Mouse (Mus musculus) intestine, postnatal 0 days (tissue): Measurements from ENCODE around the gene Setdb2. TPM values are rescaled to one million over a fixed set of nuclear protein-coding genes. Genes with fewer than 3 reads are reported as not detected.
"Not testable (repeated sequence)": the region's sequence is repeated elsewhere in the genome, so short reads cannot be mapped to it uniquely, and the experiment has no call there.

Experiments used
- ATAC-seq: fragments of 200-750 bp; cut with Nextera tagmentation; 2 replicates; pipeline ENCODE4 v1.8.0; 2017; ENCODE audit warnings: mild to moderate bottlenecking, moderate TSS enrichment, moderate library complexity
- H3K27ac ChIP-seq: fragments of 300-500 bp; sonication (generic); 2 replicates; pipeline ENCODE4 v1.5.1; 2014; ENCODE audit warnings: mild to moderate bottlenecking, low read depth, low read length, moderate library complexity
- H3K27me3 ChIP-seq: fragments of 300-500 bp; sonication (generic); replicated peaks from 2 replicates; pipeline ENCODE4 v1.6.1; 2014; ENCODE audit warnings: low read length, mixed read lengths; ENCODE audit not compliant: control insufficient read depth, insufficient read depth
- H3K36me3 ChIP-seq: fragments of 300-500 bp; sonication (generic); 2 replicates; pipeline ENCODE4 v1.6.1; 2014; ENCODE audit warnings: mild to moderate bottlenecking, moderate library complexity; ENCODE audit not compliant: control insufficient read depth, insufficient read depth
- H3K4me1 ChIP-seq: fragments of 300-500 bp; sonication (generic); replicated peaks from 2 replicates; pipeline ENCODE4 v1.6.1; 2014; ENCODE audit warnings: antibody characterized with exemption, low read length, mixed read lengths; ENCODE audit not compliant: control insufficient read depth, insufficient read depth
- H3K4me2 ChIP-seq: fragments of 300-500 bp; sonication (generic); replicated peaks from 2 replicates; pipeline ENCODE4 v1.6.1; 2014; ENCODE audit warnings: low read depth, mild to moderate bottlenecking, moderate library complexity
- H3K4me3 ChIP-seq: fragments of 300-500 bp; sonication (generic); 2 replicates; pipeline ENCODE4 v1.5.1; 2014; ENCODE audit warnings: low read depth, low read length
- H3K9ac ChIP-seq: fragments of 300-500 bp; sonication (generic); 2 replicates; pipeline ENCODE4 v1.6.1; 2014; ENCODE audit warnings: mild to moderate bottlenecking, low read depth, low read length
- H3K9me3 ChIP-seq: fragments of 300-500 bp; sonication (generic); 2 replicates; pipeline ENCODE4 v1.6.1; 2016; ENCODE audit warnings: mixed run types; ENCODE audit not compliant: control insufficient read depth
- CTCF ChIP-seq: sonication (generic); IDR thresholded peaks from 2 replicates; pipeline ENCODE4 v1.5.1; 2016; ENCODE audit warnings: low read depth, mild to moderate bottlenecking, control low read depth, antibody characterized with exemption, moderate library complexity
- WGBS: fragments of 180-500 bp; shearing (Covaris S2); extraction: QIAGEN DNeasy Blood & Tissue Kit; methylation state at CpG from one replicate; pipeline ENCODE4 v1.1.7; 2014; 5-methylcytosine and 5-hydroxymethylcytosine counted together
- polyA plus RNA-seq: library from polyadenylated mRNA; unstranded; fragments of >200 nt; fragmentation: Nextera tagmentation; extraction: Ambion mirVana; gene quantifications from 2 replicates; pipeline ENCODE4 v1.2.1, GENCODE M21; 2015

Setdb2 gene
- polyA plus RNA-seq, 1 experiment from 2014 or later, result 5.3 TPM

DNA sequence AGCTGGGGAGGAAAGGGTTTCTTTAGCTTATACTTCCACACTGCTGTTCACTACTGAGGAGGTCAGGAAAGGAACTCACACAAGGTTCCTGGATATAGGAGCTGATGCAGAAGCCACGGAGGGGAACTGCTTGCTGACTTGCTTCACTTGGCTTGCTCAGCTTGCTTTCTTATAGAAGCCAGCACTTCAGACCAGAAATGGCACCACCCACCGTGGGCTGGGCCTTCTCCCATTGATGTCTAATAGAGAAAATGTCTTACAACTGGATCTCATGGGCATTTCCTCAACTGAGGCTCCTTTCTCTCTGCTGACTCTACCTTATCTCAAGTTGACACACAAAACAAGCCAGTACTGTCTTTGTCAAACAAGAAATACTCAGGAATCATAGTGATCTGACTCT is 6.8 kb downstream of the Setdb2 start:
- Histone ChIP-seq H3K4me2 (no peak overlapping the region), H3K9ac (no peak overlapping the region)

DNA sequence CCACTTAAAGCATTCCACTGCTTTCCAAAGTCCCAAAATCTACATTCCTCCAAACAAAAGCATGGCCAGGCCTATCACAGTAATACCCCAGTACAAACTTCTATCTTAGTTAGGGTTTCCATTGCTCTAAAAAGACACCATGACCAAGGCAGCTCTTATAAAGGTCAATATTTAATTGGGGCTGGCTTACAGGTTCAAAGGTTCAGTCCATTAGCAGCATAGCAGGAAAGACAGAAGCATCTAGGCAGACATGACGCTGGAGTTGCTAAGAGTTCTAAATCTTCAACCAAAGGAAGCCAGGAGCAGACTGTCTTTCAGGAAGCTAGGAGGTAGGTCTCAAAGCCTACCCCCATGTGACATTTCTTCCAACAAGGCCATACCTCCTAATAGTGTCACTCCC is 10.1 kb downstream of the Setdb2 start:
- Histone ChIP-seq H3K4me3 (no peak overlapping the region), H3K9me3 (no peaks in the 10 kb centered on the region), H3K4me2 (no peak overlapping the region), H3K27ac (no peak overlapping the region), H3K27me3 (no peaks in the 10 kb centered on the region), H3K9ac (no peak overlapping the region), H3K4me1 (no peaks in the 10 kb centered on the region), H3K36me3 (0 out of 2 replicates have a peak, but pooled peaks cover 9% of the 10 kb centered on the region)
- no peak for TF ChIP-seq CTCF
- ATAC-seq, result no peak
- 67% methylated on average over 1 of the region's 1 CpGs for WGBS

More for the DNA sequence above, 6.8 kb downstream of the Setdb2 start:
- 0 out of 2 replicates have a peak, but pooled peaks cover 4% of the 10 kb centered on the region for H3K36me3 ChIP-seq
- no peak overlapping the region for H3K4me3 ChIP-seq
- no peak for ATAC-seq
- H3K9me3 ChIP-seq, result no peaks in the 10 kb centered on the region
- 81% methylated on average over 2 of the region's 2 CpGs for WGBS
- no peaks in the 10 kb centered on the region for H3K4me1 ChIP-seq
- no peak for TF ChIP-seq CTCF
- H3K27ac ChIP-seq, result no peak overlapping the region
- no peaks in the 10 kb centered on the region for H3K27me3 ChIP-seq

GRCm38 (mm10) chr14:59422912-59423663 is 17.6 kb downstream of the Setdb2 start:
- Histone ChIP-seq H3K36me3 (peaks cover 5% of the 10 kb centered on the region; the same call in 1 of the 2 replicates), H3K4me1 (no peaks in the 10 kb centered on the region), H3K27ac (no peak overlapping the region), H3K4me3 (no peak overlapping the region), H3K9me3 (no peaks in the 10 kb centered on the region), H3K27me3 (no peaks in the 10 kb centered on the region), H3K4me2 (no peak overlapping the region), H3K9ac (no peak overlapping the region)
- ATAC-seq, result no peak
- TF ChIP-seq CTCF, result no peak
- 78% methylated on average over 11 of the region's 11 CpGs for WGBS

DNA sequence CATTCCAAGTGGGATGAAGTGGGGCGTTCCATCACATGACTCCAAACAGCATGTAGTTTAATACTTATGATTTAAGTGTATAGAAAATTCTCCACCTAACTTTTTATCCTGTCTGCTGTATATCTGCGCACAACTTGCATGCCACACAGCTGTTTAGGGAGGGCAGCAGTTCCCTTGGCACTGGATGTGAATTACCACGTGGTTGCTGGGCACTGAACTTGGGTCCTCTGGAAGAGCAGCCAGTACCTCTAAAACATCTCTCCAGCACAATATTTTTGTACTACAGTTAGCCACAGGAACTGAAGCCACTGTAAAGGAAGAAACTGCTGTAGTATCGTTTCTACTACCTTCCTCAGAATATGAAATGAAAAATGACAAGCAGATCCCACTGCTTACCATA is 22.5 kb downstream of the Setdb2 start:
- no peak for ATAC-seq
- no peak overlapping the region for H3K9ac ChIP-seq
- no peaks in the 10 kb centered on the region for H3K27me3 ChIP-seq
- H3K27ac ChIP-seq, result no peak overlapping the region
- H3K4me2 ChIP-seq, result no peak overlapping the region
- WGBS, result 88% methylated on average over 4 of the region's 4 CpGs
- no peak for TF ChIP-seq CTCF
- peaks cover 10% of the 10 kb centered on the region for H3K36me3 ChIP-seq
- H3K9me3 ChIP-seq, result no peaks in the 10 kb centered on the region
- H3K4me3 ChIP-seq, result no peak overlapping the region
- H3K4me1 ChIP-seq, result no peaks in the 10 kb centered on the region

DNA sequence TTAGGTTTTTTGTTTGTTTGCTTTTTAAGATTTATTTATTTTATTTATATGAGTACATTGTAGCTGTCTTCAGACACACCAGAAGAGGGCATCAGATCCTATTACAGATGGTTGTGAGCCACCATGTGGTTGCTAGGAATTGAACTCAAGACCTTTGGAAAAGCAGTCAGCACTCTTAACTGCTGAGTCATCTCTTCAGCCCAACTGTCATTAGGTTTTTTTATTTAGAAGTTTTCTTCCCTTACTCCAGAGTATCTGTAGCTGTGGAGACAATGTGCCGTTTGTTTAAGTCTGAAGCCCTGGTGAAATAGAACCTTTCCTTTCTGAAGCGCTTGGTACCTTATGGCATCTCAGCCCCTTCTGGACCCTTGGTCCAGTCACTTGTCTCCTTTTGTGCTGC is 25.7 kb downstream of the Setdb2 start:
- not testable (repeated sequence) for H3K4me3 ChIP-seq, H3K27me3 ChIP-seq, ATAC-seq, H3K9me3 ChIP-seq, H3K27ac ChIP-seq, H3K4me2 ChIP-seq, H3K36me3 ChIP-seq, H3K4me1 ChIP-seq, H3K9ac ChIP-seq
- 100% methylated on average over 2 of the region's 2 CpGs for WGBS

DNA sequence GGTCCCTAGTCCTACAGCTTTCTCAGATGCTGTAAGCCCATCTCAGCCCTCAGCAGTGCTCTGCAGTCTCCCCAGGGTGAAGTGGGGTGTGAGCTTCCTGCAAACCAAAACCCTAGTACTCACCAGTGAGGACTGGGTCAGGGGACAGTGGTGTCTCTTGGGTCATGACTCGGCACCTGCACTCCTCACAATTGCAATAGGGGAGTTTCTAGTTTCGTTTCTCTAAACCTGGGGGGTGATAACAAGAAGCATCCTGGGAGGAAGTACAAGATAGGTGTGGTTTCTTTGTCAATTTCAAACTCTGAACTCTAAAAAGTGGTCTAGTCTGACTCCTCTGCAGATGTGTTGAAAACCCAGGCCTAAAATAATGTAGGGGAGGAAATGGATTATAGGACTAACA is 43.7 kb downstream of the Setdb2 start:
- H3K4me1 ChIP-seq, result no peaks in the 10 kb centered on the region
- ATAC-seq, result no peak
- no peak for TF ChIP-seq CTCF
- no peak overlapping the region for H3K4me3 ChIP-seq
- H3K36me3 ChIP-seq, result 0 out of 2 replicates have a peak, but pooled peaks cover 6% of the 10 kb centered on the region
- H3K27ac ChIP-seq, result no peak overlapping the region
- H3K9me3 ChIP-seq, result no peaks in the 10 kb centered on the region
- H3K4me2 ChIP-seq, result no peak overlapping the region
- no peaks in the 10 kb centered on the region for H3K27me3 ChIP-seq
- WGBS, result 69% methylated on average over 2 of the region's 2 CpGs
- H3K9ac ChIP-seq, result no peak overlapping the region

DNA sequence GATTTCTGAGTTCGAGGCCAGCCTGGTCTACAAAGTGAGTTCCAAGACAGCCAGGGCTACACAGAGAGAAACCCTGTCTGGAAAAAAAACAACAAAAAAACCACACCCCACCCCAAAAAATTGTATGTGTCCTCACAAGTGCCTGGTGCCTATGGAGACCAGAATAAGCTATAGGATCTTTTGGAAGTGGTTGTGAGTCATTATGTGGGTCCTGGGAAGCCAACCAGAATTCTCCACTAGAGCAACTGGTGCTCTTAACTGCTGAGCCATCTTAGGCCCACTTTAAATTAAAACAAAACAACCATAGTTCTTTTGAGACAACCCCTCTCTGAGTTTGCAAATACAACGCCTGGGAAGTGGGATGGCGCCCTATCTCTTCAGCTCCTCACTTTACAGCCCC is 45.4 kb downstream of the Setdb2 start, which contains the start of gene Phf11c:
Gene Phf11c (minus strand): TSS at position 101 of the 400 bp plus-strand sequence.
- Histone ChIP-seq H3K36me3 (no peaks in the 10 kb centered on the region), H3K4me3 (no peak within 1 kb of the TSS), H3K9me3 (no peaks in the 10 kb centered on the region), H3K27me3 (no peaks in the 10 kb centered on the region), H3K4me1 (no peaks in the 10 kb centered on the region), H3K27ac (no peak within 1 kb of the TSS), H3K4me2 (no peak within 1 kb of the TSS), H3K9ac (no peak within 1 kb of the TSS)
- ATAC-seq, result no peak
- WGBS, result 88% methylated on average over 3 of the region's 3 CpGs
- no peak for TF ChIP-seq CTCF
